Mouse (Mus musculus) 416B (cell line): ENCODE measurements around the gene BC049715.
A peak's percentile ranks its signal among the peaks of the same experiment; 100 is the strongest.

Experiments
- DNase-seq: peaks from one replicate; pipeline ENCODE4 v3.0.0; 2011; ENCODE audit warnings: low read depth

The BC049715 gene

GRCm38 (mm10) chr6:136808631-136809046 is 18.8 kb upstream of the BC049715 start:
- no peak for DNase-seq

GRCm38 (mm10) chr6:136809077-136809476 is 18.3 kb upstream of the BC049715 start:
- peak; percentile 98 for DNase-seq

GRCm38 (mm10) chr6:136809673-136810072 is 17.8 kb upstream of the BC049715 start:
- no peak for DNase-seq

GRCm38 (mm10) chr6:136811196-136811595 is 16.2 kb upstream of the BC049715 start:
- DNase-seq: no peak

- peak; percentile 31 for DNase-seq
These were observed 14.3 kb upstream of the BC049715 start for GRCm38 (mm10) chr6:136813117-136813516.

- DNase-seq: peak; percentile 56
These were observed 12.0 kb upstream of the BC049715 start for GRCm38 (mm10) chr6:136815381-136815780.

GRCm38 (mm10) chr6:136816826-136817225 is 10.6 kb upstream of the BC049715 start:
- DNase-seq: no peak

- DNase-seq: no peak
These were observed 9.9 kb upstream of the BC049715 start for GRCm38 (mm10) chr6:136817549-136817948.

GRCm38 (mm10) chr6:136820381-136820780 is 7.0 kb upstream of the BC049715 start:
- DNase-seq: no peak

GRCm38 (mm10) chr6:136821086-136821485 is 6.3 kb upstream of the BC049715 start:
- DNase-seq: no peak

- no peak for DNase-seq
These were observed 2.4 kb upstream of the BC049715 start for GRCm38 (mm10) chr6:136824987-136825386.

GRCm38 (mm10) chr6:136827116-136827515 is 310 bp upstream of the BC049715 start:
- peak; percentile 31 for DNase-seq

- peak; percentile 100 for DNase-seq
These were observed 595 bp downstream of the BC049715 start, which contains the start of gene Wbp11 for GRCm38 (mm10) chr6:136827881-136828561. Gene Wbp11, minus strand, starts transcription at chr6:136828233.

- no peak for DNase-seq
These were observed 1.3 kb downstream of the BC049715 start for GRCm38 (mm10) chr6:136828681-136829080.

GRCm38 (mm10) chr6:136831712-136832111 is 4.3 kb downstream of the BC049715 start:
- peak; percentile 70 for DNase-seq

- no peak for DNase-seq
These were observed 7.9 kb downstream of the BC049715 start, which contains the start of gene Smco3 for GRCm38 (mm10) chr6:136835352-136835751. Gene Smco3, minus strand, starts transcription at chr6:136835452.

- no peak for DNase-seq
These were observed 9.9 kb downstream of the BC049715 start for GRCm38 (mm10) chr6:136837323-136837722.

GRCm38 (mm10) chr6:136844903-136845302 is 17.5 kb downstream of the BC049715 start:
- DNase-seq: no peak

GRCm38 (mm10) chr6:136845706-136846480 is 18.5 kb downstream of the BC049715 start:
- DNase-seq: no peak

- no peak for DNase-seq
These were observed 19.8 kb downstream of the BC049715 start for GRCm38 (mm10) chr6:136847267-136847666.

- peak; percentile 57 for DNase-seq
These were observed 20.4 kb downstream of the BC049715 start for GRCm38 (mm10) chr6:136847790-136848189.

- DNase-seq: no peak
These were observed 21.0 kb downstream of the BC049715 start for GRCm38 (mm10) chr6:136848399-136848798.

GRCm38 (mm10) chr6:136848971-136849370 is 21.5 kb downstream of the BC049715 start:
- peak; percentile 60 for DNase-seq
